Mouse (Mus musculus): ENCODE results near the gene Dop1a.

GRCm38 (mm10) chr9:86553886-86554285, 86.9 kb downstream of the Dop1a start:
- no peak for TF ChIP-seq CTCF (IDR thresholded peaks at IDR 0.05; ENCODE audit: extremely low read depth, insufficient read depth, low read length)
- no peak for TF ChIP-seq POLR2A (IDR thresholded peaks at IDR 0.05; ENCODE audit: extremely low read depth, insufficient read depth, low read length)

All from cortical plate, adult 2 months (tissue).